Mouse (Mus musculus) frontal cortex, postnatal 25 days (tissue): ENCODE data around the gene Ttc3.
"Not testable (repeated sequence)": the region's sequence is repeated elsewhere in the genome, so short reads cannot be mapped to it uniquely, and the experiment has no call there.

Source experiments
- DNase-seq, 2 experiments: peaks; one replicate each; pipeline ENCODE4 v3.0.0; 2022; ENCODE audit warnings: low spot score in 2 of 2

Gene Ttc3

DNA sequence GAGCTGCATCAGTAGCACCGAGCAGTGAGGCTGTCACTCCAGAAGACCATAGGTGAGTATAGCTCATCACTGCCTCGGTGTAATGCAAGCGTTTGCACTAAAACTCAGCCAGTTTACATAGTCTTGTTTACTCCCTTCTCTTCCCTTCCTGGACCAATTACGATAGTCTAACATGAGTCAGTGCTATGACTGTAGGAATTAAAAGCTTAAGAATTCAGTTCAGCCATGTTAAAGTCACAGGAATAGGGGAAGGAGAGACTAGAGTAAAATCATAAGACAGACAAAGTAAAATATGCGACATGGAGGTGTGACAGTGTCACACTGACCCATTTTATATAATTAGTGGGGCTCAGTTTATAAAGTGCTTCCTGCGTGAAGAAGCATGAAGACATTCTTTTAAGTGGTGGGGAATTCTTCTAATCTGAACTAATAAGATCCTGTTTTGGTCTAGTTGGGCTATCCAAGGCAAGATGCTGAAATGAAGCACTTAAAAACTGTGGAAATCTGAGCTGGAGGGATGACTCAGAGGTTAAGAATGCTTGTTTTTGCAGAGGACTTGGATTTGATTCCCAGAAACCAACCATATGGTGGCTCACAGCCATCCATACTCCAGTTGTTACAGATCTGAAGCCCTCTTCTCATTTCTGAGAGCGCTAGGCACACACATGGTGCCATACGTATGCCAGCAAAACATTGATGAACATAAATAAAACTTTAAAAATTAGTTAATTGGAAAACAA lies 65.2 kb downstream of the Ttc3 start:
- DNase-seq = no peak

DNA sequence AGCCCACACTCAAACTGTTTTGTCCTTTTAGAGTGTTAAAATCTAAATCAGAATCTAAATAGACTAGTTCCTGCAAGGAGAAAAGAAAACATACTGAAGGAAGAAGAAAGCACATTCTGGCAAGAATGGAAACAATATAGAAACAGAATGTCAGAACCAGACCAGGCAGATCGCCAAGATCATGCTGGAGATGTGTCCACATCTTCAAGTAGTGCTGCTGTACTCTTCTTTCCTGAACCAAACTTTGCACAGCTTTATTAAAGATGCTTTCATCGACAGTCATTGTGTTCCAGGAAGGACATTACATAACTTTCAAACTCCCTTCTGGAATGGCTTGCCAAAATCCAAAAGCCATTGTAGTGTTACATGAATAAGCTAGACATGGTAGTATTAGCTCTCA lies 66.4 kb downstream of the Ttc3 start:
- no peak for DNase-seq

DNA sequence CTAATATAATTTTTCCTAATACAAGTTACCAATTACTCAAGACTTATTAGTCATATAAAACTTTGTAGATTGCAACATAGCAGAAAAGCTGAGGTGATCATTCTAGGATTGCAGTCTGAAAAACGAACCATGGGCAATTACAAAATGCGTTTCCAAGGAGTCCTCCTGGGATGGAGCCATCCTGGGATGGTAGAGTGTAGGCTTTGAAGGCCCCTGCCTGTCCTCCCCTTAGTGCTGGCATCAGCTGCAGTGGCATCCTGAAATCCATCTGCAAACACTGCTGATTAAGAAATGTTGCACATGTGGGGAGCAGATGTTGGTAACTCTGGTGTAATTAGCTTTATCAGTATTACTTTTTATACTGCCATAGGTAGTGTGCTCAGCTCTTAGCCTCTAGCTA lies 70.9 kb downstream of the Ttc3 start:
- DNase-seq = no peak

DNA sequence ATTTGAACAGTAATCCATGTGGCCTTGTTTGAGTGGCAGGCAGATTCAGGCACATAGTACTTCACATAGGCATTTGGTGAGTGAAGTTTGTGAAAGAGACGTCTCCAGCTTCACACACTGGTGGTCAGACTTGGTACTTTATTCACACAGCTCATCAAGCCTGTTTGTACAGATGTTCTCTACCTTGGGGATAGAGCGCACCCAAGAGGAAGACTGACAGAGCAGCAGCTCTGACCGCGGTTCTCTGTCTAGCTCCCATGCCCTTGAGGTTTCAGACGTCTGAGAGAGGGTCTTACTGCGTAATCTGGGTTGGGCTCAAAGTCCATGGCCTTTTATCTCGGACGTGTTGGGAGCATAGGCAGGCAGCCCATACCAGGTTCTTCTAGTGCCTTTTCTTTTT lies 78.7 kb downstream of the Ttc3 start:
- DNase-seq = no peak

GRCm38 (mm10) chr16:94449632-94450031 lies 79.2 kb downstream of the Ttc3 start:
- no peak for DNase-seq

DNA sequence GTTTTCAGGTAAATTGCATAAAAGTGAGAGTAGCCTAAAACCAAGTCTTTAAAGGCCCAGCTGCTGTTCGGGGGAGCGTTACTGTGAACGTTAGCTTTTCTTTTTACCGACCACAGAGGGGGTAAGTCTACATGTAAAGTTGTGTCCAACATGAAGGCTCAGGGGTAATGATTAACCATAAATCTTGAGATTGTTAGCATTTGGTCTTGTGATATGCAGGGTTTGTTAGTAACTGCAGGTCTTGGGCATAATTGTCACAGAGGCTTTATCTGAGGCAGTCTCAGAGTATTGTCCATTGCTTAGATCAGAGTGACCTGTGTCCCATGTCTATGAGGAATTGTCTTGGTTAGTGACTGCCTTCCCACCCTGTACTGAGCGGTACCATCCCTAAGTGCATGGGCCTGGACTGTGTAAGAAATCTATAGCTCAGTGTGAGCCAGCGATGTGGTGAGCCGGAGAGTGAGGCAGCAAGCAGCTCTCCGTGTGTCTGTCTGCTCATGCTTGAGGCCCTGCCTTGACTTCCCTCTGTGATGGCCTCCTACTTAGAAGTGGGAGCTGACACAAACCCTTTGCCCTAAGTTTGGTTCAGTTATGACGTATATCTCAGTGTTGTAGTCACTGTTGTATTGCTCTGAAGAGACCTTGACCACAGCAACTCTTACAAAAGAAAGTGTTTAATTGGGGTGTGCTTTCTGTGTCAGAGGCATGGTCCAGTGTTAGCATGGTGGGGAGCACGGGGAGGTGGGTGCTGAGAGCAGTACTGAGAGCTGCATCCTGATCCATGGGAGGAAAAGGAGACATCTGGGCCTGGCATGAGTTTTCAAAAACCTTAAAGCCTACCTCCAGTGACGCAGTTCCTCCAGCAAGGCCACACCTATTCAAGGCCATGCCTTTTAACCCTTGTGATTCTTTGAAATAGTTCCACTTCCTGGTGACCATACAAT lies 81.4 kb downstream of the Ttc3 start:
- no peak for DNase-seq

GRCm38 (mm10) chr16:94452768-94453167 lies 82.3 kb downstream of the Ttc3 start:
- no peak for DNase-seq

DNA sequence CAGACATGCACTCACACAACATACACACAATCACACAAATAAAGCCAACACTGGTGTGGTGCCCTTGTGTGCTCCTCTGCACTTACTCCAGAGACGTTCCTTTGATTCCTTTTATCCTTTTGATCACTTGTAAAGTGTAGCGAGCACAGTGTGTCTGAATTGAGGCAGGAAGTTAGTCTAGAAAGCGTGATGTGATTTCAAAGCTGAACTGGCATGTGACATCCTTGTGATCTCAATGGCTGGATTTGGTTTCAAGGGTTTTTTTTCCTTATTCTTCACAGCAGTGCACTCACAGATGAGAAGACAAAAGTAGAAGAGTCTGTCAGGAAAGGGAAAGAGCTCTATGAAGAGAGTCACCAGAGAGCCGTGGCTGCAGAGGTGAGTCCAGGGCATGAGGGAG lies 83.7 kb downstream of the Ttc3 start:
- DNase-seq = no peak

GRCm38 (mm10) chr16:94464067-94464466 lies 93.6 kb downstream of the Ttc3 start:
- DNase-seq = no peak

GRCm38 (mm10) chr16:94465900-94466299 lies 95.5 kb downstream of the Ttc3 start:
- DNase-seq = no peak

- DNase-seq = not testable (repeated sequence)
Measured at GRCm38 (mm10) chr16:94466317-94466716, 95.9 kb downstream of the Ttc3 start.

DNA sequence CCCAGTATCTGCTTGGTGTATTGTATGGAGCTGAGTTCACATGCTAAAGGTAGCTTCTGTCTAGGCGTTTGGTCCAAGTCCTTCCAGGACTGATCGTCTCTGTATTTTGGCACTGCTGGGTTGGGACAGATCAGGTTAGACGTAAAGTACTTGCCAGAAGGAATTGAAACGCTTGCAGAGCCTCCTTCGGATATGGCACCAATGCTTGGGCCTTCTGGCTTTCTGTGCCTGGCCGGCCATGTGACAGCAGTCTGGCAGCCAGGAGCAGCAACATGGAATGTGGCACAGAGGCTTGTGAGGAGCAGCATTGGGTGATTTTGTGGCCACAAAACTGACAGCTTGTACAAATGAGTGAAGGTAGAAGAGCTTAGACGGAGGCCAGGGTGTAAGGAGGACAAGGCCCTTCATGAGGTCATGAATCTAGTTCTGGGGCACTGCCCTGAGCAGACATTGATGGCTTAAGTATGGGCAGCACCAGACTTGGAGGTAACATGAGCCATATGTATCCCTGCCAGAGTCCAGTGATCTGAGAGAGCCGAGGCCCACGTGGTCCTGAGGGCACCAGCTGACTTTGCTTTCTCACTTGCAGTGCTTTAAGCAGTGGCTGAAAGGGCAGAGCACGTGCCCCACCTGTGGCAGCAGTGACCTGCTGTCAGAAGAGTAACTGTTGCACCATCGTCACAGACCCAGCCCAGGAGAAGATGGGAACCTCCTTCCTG lies 97.1 kb downstream of the Ttc3 start:
- DNase-seq = no peak

- DNase-seq = no peak
Measured at GRCm38 (mm10) chr16:94468391-94468790, 98.0 kb downstream of the Ttc3 start.

- peak; percentile 55 to 67 for DNase-seq
Measured at GRCm38 (mm10) chr16:94472515-94472951, 102.1 kb downstream of the Ttc3 start.

- DNase-seq = peak in 1 of 2 experiments; percentile 29
Measured at GRCm38 (mm10) chr16:94473086-94473822, 102.8 kb downstream of the Ttc3 start.

GRCm38 (mm10) chr16:94484752-94485535 lies 114.5 kb downstream of the Ttc3 start:
- DNase-seq = no peak

GRCm38 (mm10) chr16:94487341-94487740 lies 116.9 kb downstream of the Ttc3 start:
- DNase-seq = no peak

GRCm38 (mm10) chr16:94489326-94489725 lies 118.9 kb downstream of the Ttc3 start:
- DNase-seq = no peak

- DNase-seq = not testable (repeated sequence)
Measured at GRCm38 (mm10) chr16:94497176-94497575, 126.8 kb downstream of the Ttc3 start.

DNA sequence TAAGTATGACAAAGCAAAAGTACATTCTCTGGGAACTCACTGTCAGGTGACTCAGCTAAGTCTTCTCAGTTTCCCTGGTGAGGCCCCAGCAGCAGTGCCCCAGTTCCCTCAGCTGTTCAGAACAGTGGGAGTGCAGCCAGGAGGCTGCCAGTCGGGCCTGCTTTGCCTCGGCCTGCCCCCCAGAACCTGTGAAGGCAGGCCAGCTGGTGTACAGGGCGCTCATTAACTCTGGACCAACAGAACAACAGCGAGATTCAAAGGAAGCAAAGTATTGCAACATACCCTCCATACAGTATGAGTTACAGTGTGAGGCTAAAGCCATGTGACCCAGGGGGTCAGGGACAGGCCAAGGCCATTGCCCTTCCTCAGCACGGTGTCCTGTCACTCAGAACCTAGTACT lies 127.5 kb downstream of the Ttc3 start:
- DNase-seq = peak in 1 of 2 experiments; percentile 38

DNA sequence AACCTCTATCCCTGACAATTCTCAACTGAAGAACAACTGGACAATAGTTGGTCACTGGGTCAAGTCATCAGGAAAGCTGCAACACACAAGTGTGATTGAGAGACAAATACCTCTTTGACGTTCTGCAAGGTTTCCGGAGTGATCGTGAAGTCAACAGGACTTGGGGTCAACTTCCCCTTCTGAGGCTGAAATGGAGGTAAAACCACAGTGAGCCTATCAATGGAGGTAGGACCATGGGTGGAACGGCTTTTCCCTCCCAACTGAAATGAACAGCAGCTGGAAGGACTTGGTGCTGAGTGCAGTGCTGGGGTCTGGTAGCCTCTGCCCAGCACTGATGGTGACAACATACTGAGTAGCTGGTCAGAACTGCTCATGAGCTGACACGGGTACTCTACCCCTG lies 133.8 kb downstream of the Ttc3 start:
- no peak for DNase-seq
